Mouse (Mus musculus): ENCODE measurements around the gene Usp22. TPM values are rescaled to one million over a fixed set of nuclear protein-coding genes. Genes with fewer than 3 reads are reported as not detected.

Gene Usp22
- polyA plus RNA-seq (2014; fragmentation: Nextera tagmentation; extraction: Ambion mirVana): 331 and 356 TPM in 2 replicates

GRCm38 (mm10) chr11:61174821-61175658 lies at the start of gene Usp22:
Gene Usp22 (minus strand): TSS chr11:61175055.
- H3K4me1 ChIP-seq (ENCODE audit: control insufficient read depth, insufficient read depth, low read length): peaks cover 10% of the 10 kb centered on the region
- ATAC-seq (ENCODE audit: insufficient read depth, low FRiP score, low TSS enrichment) (peak; percentile 96), DNase-seq (ENCODE audit: low spot score) (peak; percentile 99)
- peaks cover 2% of the 10 kb centered on the region; the same call in 1 of the 2 replicates for H3K36me3 ChIP-seq (ENCODE audit: control insufficient read depth, insufficient read depth, low read length)
- peak within 1 kb of the TSS; percentile 91 for H3K27ac ChIP-seq (ENCODE audit: low read depth, low read length)
- no peaks in the 10 kb centered on the region for H3K9me3 ChIP-seq (ENCODE audit: control insufficient read depth, low read length)
- peak within 1 kb of the TSS; percentile 99 for H3K4me3 ChIP-seq (ENCODE audit: low read depth, low read length)
- peak within 1 kb of the TSS; percentile 99 for H3K9ac ChIP-seq (ENCODE audit: low read length)
- H3K27me3 ChIP-seq (ENCODE audit: control insufficient read depth, insufficient read depth, low read length): no peaks in the 10 kb centered on the region
- WGBS: under 1% methylated on average over 69 of the region's 69 CpGs
- peak within 1 kb of the TSS; percentile 70 for H3K4me2 ChIP-seq (ENCODE audit: low read depth)

- Histone ChIP-seq H3K27me3 (ENCODE audit: control insufficient read depth, insufficient read depth, low read length) (no peaks in the 10 kb centered on the region), H3K9ac (ENCODE audit: low read length) (no peak overlapping the region), H3K4me3 (ENCODE audit: low read depth, low read length) (no peak overlapping the region), H3K4me1 (ENCODE audit: control insufficient read depth, insufficient read depth, low read length) (no peaks in the 10 kb centered on the region), H3K9me3 (ENCODE audit: control insufficient read depth, low read length) (no peaks in the 10 kb centered on the region), H3K27ac (ENCODE audit: low read depth, low read length) (no peak overlapping the region), H3K36me3 (ENCODE audit: control insufficient read depth, insufficient read depth, low read length) (no peaks in the 10 kb centered on the region), H3K4me2 (ENCODE audit: low read depth) (no peak overlapping the region)
- ATAC-seq (ENCODE audit: insufficient read depth, low FRiP score, low TSS enrichment): no peak
- no peak for DNase-seq (ENCODE audit: low spot score)
- 82% methylated on average over 6 of the region's 6 CpGs for WGBS
Observed at GRCm38 (mm10) chr11:61224234-61224744, 49.4 kb upstream of the Usp22 start.

GRCm38 (mm10) chr11:61222971-61223745 lies 48.3 kb upstream of the Usp22 start:
- no peaks in the 10 kb centered on the region for H3K9me3 ChIP-seq (ENCODE audit: control insufficient read depth, low read length)
- no peaks in the 10 kb centered on the region for H3K4me1 ChIP-seq (ENCODE audit: control insufficient read depth, insufficient read depth, low read length)
- H3K27ac ChIP-seq (ENCODE audit: low read depth, low read length): no peak overlapping the region
- no peak for ATAC-seq (ENCODE audit: insufficient read depth, low FRiP score, low TSS enrichment)
- WGBS: 94% methylated on average over 9 of the region's 9 CpGs
- no peak overlapping the region for H3K9ac ChIP-seq (ENCODE audit: low read length)
- H3K4me2 ChIP-seq (ENCODE audit: low read depth): no peak overlapping the region
- no peaks in the 10 kb centered on the region for H3K27me3 ChIP-seq (ENCODE audit: control insufficient read depth, insufficient read depth, low read length)
- H3K4me3 ChIP-seq (ENCODE audit: low read depth, low read length): no peak overlapping the region
- no peak for DNase-seq (ENCODE audit: low spot score)
- H3K36me3 ChIP-seq (ENCODE audit: control insufficient read depth, insufficient read depth, low read length): no peaks in the 10 kb centered on the region

- ATAC-seq (ENCODE audit: insufficient read depth, low FRiP score, low TSS enrichment) (no peak), DNase-seq (ENCODE audit: low spot score) (no peak)
- Histone ChIP-seq H3K4me3 (ENCODE audit: low read depth, low read length) (no peak overlapping the region), H3K4me2 (ENCODE audit: low read depth) (no peak overlapping the region), H3K9ac (ENCODE audit: low read length) (no peak overlapping the region), H3K27ac (ENCODE audit: low read depth, low read length) (no peak overlapping the region), H3K9me3 (ENCODE audit: control insufficient read depth, low read length) (no peaks in the 10 kb centered on the region), H3K4me1 (ENCODE audit: control insufficient read depth, insufficient read depth, low read length) (no peaks in the 10 kb centered on the region), H3K36me3 (ENCODE audit: control insufficient read depth, insufficient read depth, low read length) (no peaks in the 10 kb centered on the region), H3K27me3 (ENCODE audit: control insufficient read depth, insufficient read depth, low read length) (no peaks in the 10 kb centered on the region)
- WGBS: 93% methylated on average over 1 of the region's 1 CpGs
Observed at GRCm38 (mm10) chr11:61222007-61222406, 47.2 kb upstream of the Usp22 start.

GRCm38 (mm10) chr11:61220156-61220881 lies 45.5 kb upstream of the Usp22 start:
- no peak overlapping the region for H3K4me3 ChIP-seq (ENCODE audit: low read depth, low read length)
- H3K4me1 ChIP-seq (ENCODE audit: control insufficient read depth, insufficient read depth, low read length): no peaks in the 10 kb centered on the region
- DNase-seq (ENCODE audit: low spot score): no peak
- no peaks in the 10 kb centered on the region for H3K27me3 ChIP-seq (ENCODE audit: control insufficient read depth, insufficient read depth, low read length)
- H3K9me3 ChIP-seq (ENCODE audit: control insufficient read depth, low read length): no peaks in the 10 kb centered on the region
- no peak for ATAC-seq (ENCODE audit: insufficient read depth, low FRiP score, low TSS enrichment)
- no peak overlapping the region for H3K27ac ChIP-seq (ENCODE audit: low read depth, low read length)
- no peak overlapping the region for H3K4me2 ChIP-seq (ENCODE audit: low read depth)
- 74% methylated on average over 9 of the region's 9 CpGs for WGBS
- H3K36me3 ChIP-seq (ENCODE audit: control insufficient read depth, insufficient read depth, low read length): no peaks in the 10 kb centered on the region
- no peak overlapping the region for H3K9ac ChIP-seq (ENCODE audit: low read length)

- no peak for DNase-seq (ENCODE audit: low spot score)
- no peak overlapping the region for H3K27ac ChIP-seq (ENCODE audit: low read depth, low read length)
- H3K4me1 ChIP-seq (ENCODE audit: control insufficient read depth, insufficient read depth, low read length): no peaks in the 10 kb centered on the region
- H3K36me3 ChIP-seq (ENCODE audit: control insufficient read depth, insufficient read depth, low read length): no peaks in the 10 kb centered on the region
- H3K4me2 ChIP-seq (ENCODE audit: low read depth): no peak overlapping the region
- WGBS: 80% methylated on average over 3 of the region's 3 CpGs
- no peak for ATAC-seq (ENCODE audit: insufficient read depth, low FRiP score, low TSS enrichment)
- no peak overlapping the region for H3K9ac ChIP-seq (ENCODE audit: low read length)
- no peaks in the 10 kb centered on the region for H3K27me3 ChIP-seq (ENCODE audit: control insufficient read depth, insufficient read depth, low read length)
- no peak overlapping the region for H3K4me3 ChIP-seq (ENCODE audit: low read depth, low read length)
- no peaks in the 10 kb centered on the region for H3K9me3 ChIP-seq (ENCODE audit: control insufficient read depth, low read length)
Observed at GRCm38 (mm10) chr11:61215936-61216335, 41.1 kb upstream of the Usp22 start.

- H3K4me2 ChIP-seq (ENCODE audit: low read depth): no peak overlapping the region
- no peaks in the 10 kb centered on the region for H3K27me3 ChIP-seq (ENCODE audit: control insufficient read depth, insufficient read depth, low read length)
- no peak overlapping the region for H3K27ac ChIP-seq (ENCODE audit: low read depth, low read length)
- ATAC-seq (ENCODE audit: insufficient read depth, low FRiP score, low TSS enrichment) (no peak), DNase-seq (ENCODE audit: low spot score) (no peak)
- H3K9me3 ChIP-seq (ENCODE audit: control insufficient read depth, low read length): no peaks in the 10 kb centered on the region
- H3K9ac ChIP-seq (ENCODE audit: low read length): no peak overlapping the region
- H3K36me3 ChIP-seq (ENCODE audit: control insufficient read depth, insufficient read depth, low read length): no peaks in the 10 kb centered on the region
- no peak overlapping the region for H3K4me3 ChIP-seq (ENCODE audit: low read depth, low read length)
- no peaks in the 10 kb centered on the region for H3K4me1 ChIP-seq (ENCODE audit: control insufficient read depth, insufficient read depth, low read length)
- WGBS: 42% methylated on average over 20 of the region's 20 CpGs
Observed at GRCm38 (mm10) chr11:61212102-61212501, 37.2 kb upstream of the Usp22 start.

GRCm38 (mm10) chr11:61208316-61208715 lies 33.5 kb upstream of the Usp22 start:
- Histone ChIP-seq H3K4me3 (ENCODE audit: low read depth, low read length) (no peak overlapping the region), H3K27ac (ENCODE audit: low read depth, low read length) (no peak overlapping the region), H3K4me1 (ENCODE audit: control insufficient read depth, insufficient read depth, low read length) (no peaks in the 10 kb centered on the region), H3K4me2 (ENCODE audit: low read depth) (no peak overlapping the region), H3K36me3 (ENCODE audit: control insufficient read depth, insufficient read depth, low read length) (no peaks in the 10 kb centered on the region), H3K9me3 (ENCODE audit: control insufficient read depth, low read length) (no peaks in the 10 kb centered on the region), H3K27me3 (ENCODE audit: control insufficient read depth, insufficient read depth, low read length) (no peaks in the 10 kb centered on the region), H3K9ac (ENCODE audit: low read length) (no peak overlapping the region)
- WGBS: 91% methylated on average over 10 of the region's 10 CpGs
- DNase-seq (ENCODE audit: low spot score): no peak
- ATAC-seq (ENCODE audit: insufficient read depth, low FRiP score, low TSS enrichment): no peak
